Mouse (Mus musculus) urinary bladder, postnatal 10 days (tissue): ENCODE data around the gene Emx1.

Source experiments
- DNase-seq: peaks from one replicate; pipeline ENCODE4 v3.0.0; 2022; ENCODE audit warnings: low spot score

Emx1 gene

GRCm38 (mm10) chr6:85231469-85231868, 44.2 kb downstream of the Emx1 start:
- no peak for DNase-seq

GRCm38 (mm10) chr6:85232045-85232444, 44.8 kb downstream of the Emx1 start:
- DNase-seq, result no peak

GRCm38 (mm10) chr6:85232836-85233623, 45.8 kb downstream of the Emx1 start:
- no peak for DNase-seq

- DNase-seq, result no peak
These were observed 47.6 kb downstream of the Emx1 start for GRCm38 (mm10) chr6:85234796-85235195.

GRCm38 (mm10) chr6:85237001-85237400, 49.8 kb downstream of the Emx1 start:
- DNase-seq, result no peak

- no peak for DNase-seq
These were observed 50.5 kb downstream of the Emx1 start for GRCm38 (mm10) chr6:85237595-85238337.

GRCm38 (mm10) chr6:85239044-85239489, 51.8 kb downstream of the Emx1 start:
- DNase-seq, result peak; percentile 32

- DNase-seq, result no peak
These were observed 62.6 kb downstream of the Emx1 start for GRCm38 (mm10) chr6:85249821-85250220.

- no peak for DNase-seq
These were observed 63.6 kb downstream of the Emx1 start for GRCm38 (mm10) chr6:85250811-85251241.

GRCm38 (mm10) chr6:85252251-85253058, 65.2 kb downstream of the Emx1 start:
- no peak for DNase-seq

GRCm38 (mm10) chr6:85253275-85253674, 66.0 kb downstream of the Emx1 start:
- DNase-seq, result no peak
